Mouse (Mus musculus): ENCODE data around the gene Ccdc43.

The Ccdc43 gene

GRCm38 (mm10) chr11:102663416-102663815 lies 34.2 kb downstream of the Ccdc43 start, which contains the start of gene Meioc:
Gene Meioc (plus strand): TSS chr11:102663716.
- no peak for DNase-seq

GRCm38 (mm10) chr11:102656931-102657330 lies 40.7 kb downstream of the Ccdc43 start:
- no peak for DNase-seq

- no peak for DNase-seq
These were observed 41.2 kb downstream of the Ccdc43 start for GRCm38 (mm10) chr11:102656326-102656926.

- DNase-seq: no peak
These were observed 41.7 kb downstream of the Ccdc43 start for GRCm38 (mm10) chr11:102655888-102656287.

- DNase-seq: no peak
These were observed 44.7 kb downstream of the Ccdc43 start for GRCm38 (mm10) chr11:102652844-102653243.

- no peak for DNase-seq
These were observed 46.2 kb downstream of the Ccdc43 start for GRCm38 (mm10) chr11:102651381-102651780.

- no peak for DNase-seq
These were observed 49.7 kb downstream of the Ccdc43 start for GRCm38 (mm10) chr11:102647885-102648284.

- no peak for DNase-seq
These were observed 51.4 kb downstream of the Ccdc43 start for GRCm38 (mm10) chr11:102646226-102646625.

GRCm38 (mm10) chr11:102643891-102644382 lies 53.6 kb downstream of the Ccdc43 start:
- DNase-seq: no peak

GRCm38 (mm10) chr11:102636887-102637286 lies 60.7 kb downstream of the Ccdc43 start:
- no peak for DNase-seq
